24 mouse cellular contexts compared by ENCODE assay signal in the genomic region with DNA sequence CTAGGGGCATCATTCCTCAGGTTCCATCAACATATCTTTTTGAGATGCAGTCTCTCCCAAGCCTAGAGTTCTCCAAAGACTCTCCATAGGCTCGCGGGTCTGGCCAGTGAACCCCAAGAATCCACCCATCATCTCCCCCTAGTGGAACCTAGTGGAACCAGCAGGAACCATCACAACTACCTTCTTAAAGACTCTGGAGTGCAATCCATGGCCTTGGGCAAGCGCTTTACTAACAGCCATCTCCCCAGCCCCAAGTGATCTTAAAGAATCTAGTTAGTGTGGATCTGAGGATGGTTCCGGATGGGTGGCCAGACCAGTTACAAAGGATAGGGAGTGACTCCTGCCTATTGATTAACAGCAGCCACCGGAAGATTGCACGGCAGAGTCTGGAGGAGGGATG.
DNase-seq lines count a peak whose midpoint lies in the region; ATAC-seq and TF ChIP-seq lines count a peak whose summit lies in the region.
"Had no signal": no experiment of that assay in that cellular context is flagged by ENCODE, and none has a peak within 500 bp of the region (broad histone marks: within the 10 kb centered on the region; RNA-seq: fewer than 3 reads in every experiment).

No protein-coding gene starts in this region.

- no peak overlapping the region for H3K4me2 ChIP-seq in hindbrain, postnatal 0 days (ENCODE audit: low read depth, low read length)
- H3K4me2 ChIP-seq in hindbrain, embryonic 16.5 days (ENCODE audit: low read length): no peak overlapping the region
- H3K4me2 ChIP-seq: embryonic facial prominence, embryonic 12.5 days; forebrain, embryonic 12.5 days; heart, embryonic 15.5 days; hindbrain, embryonic 13.5 days; limb, embryonic 13.5 days; liver, embryonic 15.5 days; midbrain, embryonic 11.5 days had no signal

- H3K27me3 ChIP-seq in hindbrain, postnatal 0 days (ENCODE audit: insufficient read depth, low read length): no peaks in the 10 kb centered on the region
- H3K27me3 ChIP-seq in hindbrain, embryonic 16.5 days (replicated peaks; ENCODE audit: control insufficient read depth, insufficient read depth, low read length): no peaks in the 10 kb centered on the region
- no peaks in the 10 kb centered on the region for H3K27me3 ChIP-seq in E14TG2a.4 (ENCODE audit: insufficient read depth, low read length)
- H3K27me3 ChIP-seq: embryonic facial prominence, embryonic 12.5 days; forebrain, embryonic 12.5 days; liver, embryonic 15.5 days had no signal

- no peak overlapping the region for H3K27ac ChIP-seq in hindbrain, postnatal 0 days
- H3K27ac ChIP-seq in hindbrain, embryonic 16.5 days (ENCODE audit: low read depth, low read length): no peak overlapping the region
- no peak overlapping the region for H3K27ac ChIP-seq in layer of hippocampus, adult 2 months
- H3K27ac ChIP-seq: embryonic facial prominence, embryonic 12.5 days; forebrain, embryonic 12.5 days; gastrocnemius, adult 2 months; heart, embryonic 15.5 days; hindbrain, embryonic 13.5 days; limb, embryonic 13.5 days; liver, embryonic 15.5 days had no signal

- DNase-seq in hindbrain, postnatal 0 days (ENCODE audit: low spot score): no peak
- DNase-seq in layer of hippocampus, adult 2 months (ENCODE audit: low spot score in 2 of 2): no peak
- DNase-seq in layer of hippocampus, adult 9-10 months (ENCODE audit: low spot score): no peak
- peak; percentile 77 for DNase-seq in ZHBTc4 (ENCODE audit: low read depth, low spot score)
- no peak for DNase-seq in ovary, postnatal 14 days (ENCODE audit: low spot score)
- DNase-seq: adrenal gland, postnatal 14 days; cerebellum, adult 11 months; cerebellum, postnatal 14 days; heart, postnatal 36 days; kidney, postnatal 14 days; layer of hippocampus, adult 9-11 months; thymus, adult 2 months had no signal

- no peak overlapping the region for H3K9ac ChIP-seq in hindbrain, postnatal 0 days (replicated peaks; ENCODE audit: low read length)
- H3K9ac ChIP-seq in hindbrain, embryonic 16.5 days (ENCODE audit: low read depth, low read length): no peak overlapping the region
- H3K9ac ChIP-seq: embryonic facial prominence, embryonic 12.5 days; forebrain, embryonic 12.5 days; heart, embryonic 15.5 days; hindbrain, embryonic 13.5 days; limb, embryonic 13.5 days; liver, embryonic 15.5 days had no signal

- no peaks in the 10 kb centered on the region for H3K9me3 ChIP-seq in hindbrain, postnatal 0 days (ENCODE audit: low read length)
- no peaks in the 10 kb centered on the region for H3K9me3 ChIP-seq in hindbrain, embryonic 16.5 days (ENCODE audit: control insufficient read depth, low read length)
- no peaks in the 10 kb centered on the region for H3K9me3 ChIP-seq in E14TG2a.4 (ENCODE audit: low read length)
- H3K9me3 ChIP-seq: embryonic facial prominence, embryonic 12.5 days; forebrain, embryonic 12.5 days; heart, embryonic 15.5 days; hindbrain, embryonic 13.5 days; limb, embryonic 13.5 days; liver, embryonic 15.5 days had no signal

- WGBS in hindbrain, postnatal 0 days: 77% methylated on average over 6 of the region's 6 CpGs
- WGBS in hindbrain, embryonic 16.5 days: 75% methylated on average over 6 of the region's 6 CpGs

- no peak for ATAC-seq in hindbrain, postnatal 0 days
- no peak for ATAC-seq in hindbrain, embryonic 16.5 days
- no peak for ATAC-seq in erythroid progenitor cell, adult 5-6 weeks (replicated peaks; ENCODE audit: low FRiP score, poor library complexity, severe bottlenecking)
- ATAC-seq: lung, postnatal 0 days had no signal

- TF ChIP-seq CTCF in hindbrain, postnatal 0 days (IDR thresholded peaks at IDR 0.05; ENCODE audit: low read depth): peak; percentile 39; the same call in 1 of the 2 replicates
- peak; percentile 39 for TF ChIP-seq CTCF in layer of hippocampus, adult 2 months (conservative IDR thresholded peaks at IDR 0.05)
- TF ChIP-seq CTCF in E14TG2a.4 (conservative IDR thresholded peaks at IDR 0.05; ENCODE audit: low read length): peak; percentile 66

- H3K4me3 ChIP-seq in hindbrain, postnatal 0 days (ENCODE audit: low read length): no peak overlapping the region
- no peak overlapping the region for H3K4me3 ChIP-seq in hindbrain, embryonic 16.5 days (ENCODE audit: low read length)
- H3K4me3 ChIP-seq in layer of hippocampus, adult 2 months: no peak overlapping the region
- H3K4me3 ChIP-seq in E14TG2a.4 (replicated peaks; ENCODE audit: low read length): no peak overlapping the region
- H3K4me3 ChIP-seq: embryonic facial prominence, embryonic 12.5 days; forebrain, embryonic 12.5 days; gastrocnemius, adult 2 months; heart, embryonic 15.5 days; hindbrain, embryonic 13.5 days; limb, embryonic 13.5 days; liver, embryonic 15.5 days had no signal

- H3K36me3 ChIP-seq in hindbrain, postnatal 0 days (ENCODE audit: insufficient read depth, low read length): no peaks in the 10 kb centered on the region
- H3K36me3 ChIP-seq in hindbrain, embryonic 16.5 days (ENCODE audit: control insufficient read depth, insufficient read depth, low read length): no peaks in the 10 kb centered on the region
- H3K36me3 ChIP-seq in E14TG2a.4 (ENCODE audit: insufficient read depth, low read length): no peaks in the 10 kb centered on the region
- H3K36me3 ChIP-seq: embryonic facial prominence, embryonic 12.5 days; forebrain, embryonic 12.5 days; heart, embryonic 15.5 days; hindbrain, embryonic 13.5 days; limb, embryonic 13.5 days; liver, embryonic 15.5 days had no signal

- H3K4me1 ChIP-seq in hindbrain, postnatal 0 days (ENCODE audit: insufficient read depth, low read length): no peaks in the 10 kb centered on the region
- peaks cover 5% of the 10 kb centered on the region for H3K4me1 ChIP-seq in hindbrain, embryonic 16.5 days (ENCODE audit: control insufficient read depth, insufficient read depth, low read depth, low read length)
- peaks cover 70% of the 10 kb centered on the region for H3K4me1 ChIP-seq in E14TG2a.4 (replicated peaks; ENCODE audit: low read depth, low read length)
- H3K4me1 ChIP-seq: heart, embryonic 15.5 days; liver, embryonic 15.5 days had no signal
